Mouse (Mus musculus): ENCODE data around the gene Kif6.

DNA sequence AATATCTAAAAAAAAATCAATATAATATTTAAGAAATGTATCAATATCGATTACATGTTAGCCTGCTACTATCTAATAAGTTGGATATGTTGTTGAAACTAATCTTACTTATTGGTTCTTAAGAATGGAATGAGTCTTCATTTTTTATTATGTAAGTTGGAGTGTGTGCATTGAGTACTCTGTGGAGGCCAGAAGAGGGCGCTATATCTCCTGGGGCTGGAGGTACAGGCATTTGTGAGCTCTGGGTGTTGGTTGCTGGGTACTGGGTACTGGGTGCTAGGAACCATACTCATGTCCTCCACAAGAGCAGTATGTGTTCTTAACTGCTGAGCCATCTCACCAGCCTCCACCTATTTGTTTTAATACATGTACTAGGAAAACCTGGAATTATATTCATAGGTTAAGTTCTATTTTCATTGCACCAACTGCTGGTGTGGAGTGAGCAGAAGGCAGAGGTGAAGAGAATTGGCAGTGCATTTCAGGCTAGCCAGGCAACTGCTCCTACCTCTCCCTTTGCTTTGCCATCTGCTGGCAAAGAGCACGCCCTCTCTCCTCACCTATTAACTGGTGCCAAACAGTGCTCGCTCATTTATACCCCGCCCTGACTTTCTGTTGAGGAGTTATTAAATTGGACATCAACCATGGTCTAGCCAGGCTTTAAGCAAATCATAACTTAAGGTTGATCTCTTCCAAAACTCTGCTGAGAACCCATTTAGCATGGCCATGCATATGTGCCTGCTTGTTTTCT, 199.1 kb downstream of the Kif6 start:
- TF ChIP-seq POLR2A (IDR thresholded peaks at IDR 0.05; ENCODE audit: insufficient read depth, low read depth, low read length), result no peak
- no peak for TF ChIP-seq CTCF (IDR thresholded peaks at IDR 0.05; ENCODE audit: insufficient read depth, low read depth, low read length)
